ENCODE assay signal across 27 mouse cellular contexts in genomic region chr7:46547642-46548041, GRCm38 (mm10).
DNase-seq lines count a peak whose midpoint lies in the region; ATAC-seq and TF ChIP-seq lines count a peak whose summit lies in the region.
"Had no signal": no experiment of that assay in that cellular context is flagged by ENCODE, and none has a peak within 500 bp of the region (broad histone marks: within the 10 kb centered on the region; RNA-seq: fewer than 3 reads in every experiment).

No protein-coding gene starts in this region.

- peaks cover 29% of the 10 kb centered on the region for H3K4me1 ChIP-seq in lung, embryonic 15.5 days
- no peaks in the 10 kb centered on the region for H3K4me1 ChIP-seq in midbrain, embryonic 11.5 days (ENCODE audit: control insufficient read depth, insufficient read depth, low read length)
- H3K4me1 ChIP-seq in midbrain, embryonic 13.5 days (replicated peaks) = peaks cover 21% of the 10 kb centered on the region
- no peaks in the 10 kb centered on the region for H3K4me1 ChIP-seq in intestine, embryonic 15.5 days (replicated peaks)
- peaks cover 10% of the 10 kb centered on the region; the same call in 1 of the 2 replicates for H3K4me1 ChIP-seq in forebrain, postnatal 0 days (ENCODE audit: insufficient read depth)
- H3K4me1 ChIP-seq: embryonic facial prominence, embryonic 15.5 days had no signal

- H3K9ac ChIP-seq in lung, embryonic 15.5 days = no peak overlapping the region
- H3K9ac ChIP-seq in midbrain, embryonic 11.5 days (ENCODE audit: low read length) = no peak overlapping the region
- no peak overlapping the region for H3K9ac ChIP-seq in midbrain, embryonic 13.5 days (replicated peaks)
- no peak overlapping the region for H3K9ac ChIP-seq in intestine, embryonic 15.5 days
- H3K9ac ChIP-seq in forebrain, postnatal 0 days = no peak overlapping the region
- H3K9ac ChIP-seq: embryonic facial prominence, embryonic 12.5 days; embryonic facial prominence, embryonic 15.5 days; forebrain, embryonic 12.5 days; forebrain, embryonic 15.5 days; heart, embryonic 13.5 days; hindbrain, embryonic 14.5 days had no signal

- H3K27ac ChIP-seq in lung, embryonic 15.5 days = peak overlapping the region; percentile 29; the same call in 1 of the 2 replicates
- no peak overlapping the region for H3K27ac ChIP-seq in midbrain, embryonic 11.5 days (ENCODE audit: low read depth, low read length)
- no peak overlapping the region for H3K27ac ChIP-seq in midbrain, embryonic 13.5 days
- no peak overlapping the region for H3K27ac ChIP-seq in intestine, embryonic 15.5 days
- H3K27ac ChIP-seq in forebrain, postnatal 0 days (ENCODE audit: low read depth, low read length) = no peak overlapping the region
- H3K27ac ChIP-seq: embryonic facial prominence, embryonic 12.5 days; embryonic facial prominence, embryonic 15.5 days; forebrain, embryonic 12.5 days; forebrain, embryonic 15.5 days; heart, adult 2 months; heart, embryonic 10.5 days; heart, embryonic 13.5 days; hindbrain, embryonic 14.5 days; hindbrain, postnatal 0 days had no signal

- TF ChIP-seq CTCF in forebrain, postnatal 0 days (IDR thresholded peaks at IDR 0.05; ENCODE audit: low read depth) = no peak

- H3K4me2 ChIP-seq in lung, embryonic 15.5 days = no peak overlapping the region
- no peak overlapping the region for H3K4me2 ChIP-seq in midbrain, embryonic 11.5 days
- no peak overlapping the region for H3K4me2 ChIP-seq in midbrain, embryonic 13.5 days (replicated peaks)
- H3K4me2 ChIP-seq in intestine, embryonic 15.5 days (replicated peaks) = no peak overlapping the region
- H3K4me2 ChIP-seq in forebrain, postnatal 0 days (ENCODE audit: low read depth) = no peak overlapping the region
- H3K4me2 ChIP-seq: embryonic facial prominence, embryonic 12.5 days; embryonic facial prominence, embryonic 15.5 days; forebrain, embryonic 12.5 days; forebrain, embryonic 15.5 days; heart, embryonic 13.5 days; hindbrain, embryonic 14.5 days had no signal

- no peaks in the 10 kb centered on the region for H3K27me3 ChIP-seq in lung, embryonic 15.5 days
- no peaks in the 10 kb centered on the region for H3K27me3 ChIP-seq in midbrain, embryonic 11.5 days (ENCODE audit: control insufficient read depth, insufficient read depth, low read length)
- H3K27me3 ChIP-seq in midbrain, embryonic 13.5 days = no peaks in the 10 kb centered on the region
- H3K27me3 ChIP-seq in intestine, embryonic 15.5 days (replicated peaks) = no peaks in the 10 kb centered on the region
- H3K27me3 ChIP-seq in forebrain, postnatal 0 days (ENCODE audit: insufficient read depth, low read length) = no peaks in the 10 kb centered on the region
- H3K27me3 ChIP-seq: embryonic facial prominence, embryonic 12.5 days; embryonic facial prominence, embryonic 15.5 days; forebrain, embryonic 12.5 days; forebrain, embryonic 15.5 days; heart, embryonic 13.5 days had no signal

- no peaks in the 10 kb centered on the region for H3K9me3 ChIP-seq in lung, embryonic 15.5 days
- no peaks in the 10 kb centered on the region for H3K9me3 ChIP-seq in midbrain, embryonic 11.5 days (ENCODE audit: control insufficient read depth, low read length)
- no peaks in the 10 kb centered on the region for H3K9me3 ChIP-seq in midbrain, embryonic 13.5 days
- H3K9me3 ChIP-seq in intestine, embryonic 15.5 days = no peaks in the 10 kb centered on the region
- no peaks in the 10 kb centered on the region for H3K9me3 ChIP-seq in forebrain, postnatal 0 days (ENCODE audit: low read length)
- H3K9me3 ChIP-seq: embryonic facial prominence, embryonic 12.5 days; embryonic facial prominence, embryonic 15.5 days; forebrain, embryonic 12.5 days; forebrain, embryonic 15.5 days; heart, embryonic 10.5 days; heart, embryonic 13.5 days had no signal

- H3K36me3 ChIP-seq in lung, embryonic 15.5 days = no peaks in the 10 kb centered on the region
- H3K36me3 ChIP-seq in midbrain, embryonic 11.5 days (ENCODE audit: control insufficient read depth, insufficient read depth, low read length) = no peaks in the 10 kb centered on the region
- no peaks in the 10 kb centered on the region for H3K36me3 ChIP-seq in midbrain, embryonic 13.5 days
- no peaks in the 10 kb centered on the region for H3K36me3 ChIP-seq in intestine, embryonic 15.5 days
- H3K36me3 ChIP-seq in forebrain, postnatal 0 days (ENCODE audit: insufficient read depth) = peaks cover 5% of the 10 kb centered on the region; the same call in 1 of the 2 replicates
- H3K36me3 ChIP-seq: embryonic facial prominence, embryonic 12.5 days; embryonic facial prominence, embryonic 15.5 days; forebrain, embryonic 12.5 days; heart, embryonic 10.5 days; heart, embryonic 13.5 days had no signal

- H3K4me3 ChIP-seq in lung, embryonic 15.5 days = no peak overlapping the region
- no peak overlapping the region for H3K4me3 ChIP-seq in midbrain, embryonic 11.5 days (ENCODE audit: low read depth, low read length)
- H3K4me3 ChIP-seq in midbrain, embryonic 13.5 days (replicated peaks) = no peak overlapping the region
- H3K4me3 ChIP-seq in intestine, embryonic 15.5 days (replicated peaks) = no peak overlapping the region
- no peak overlapping the region for H3K4me3 ChIP-seq in forebrain, postnatal 0 days (ENCODE audit: low read depth, low read length)
- H3K4me3 ChIP-seq: embryonic facial prominence, embryonic 12.5 days; embryonic facial prominence, embryonic 15.5 days; erythroblast, embryonic 14.5 days; forebrain, embryonic 12.5 days; forebrain, embryonic 15.5 days; heart, adult 2 months; heart, embryonic 10.5 days; heart, embryonic 13.5 days had no signal

- no peak for DNase-seq in lung, adult 18-20 months
- peak; percentile 19 for DNase-seq in midbrain, embryonic 11.5 days (ENCODE audit: low spot score, missing footprints)
- DNase-seq in MEL-GATA-1-ER (ENCODE audit: extremely low read depth, low read depth) = peak; percentile 69
- DNase-seq in forebrain, postnatal 0 days = no peak
- DNase-seq: adrenal gland, postnatal 25 days; cerebellum, adult 18-20 months; cerebellum, adult 9-11 months; cerebellum, postnatal 25 days; gastrocnemius, postnatal 10 days; gastrocnemius, postnatal 36 days; heart, adult 2 months; heart, postnatal 14 days; heart, postnatal 4 days had no signal

- ATAC-seq in lung, embryonic 15.5 days (ENCODE audit: borderline replicate concordance, extremely low read depth, low FRiP score, low TSS enrichment) = peak; percentile 21; the same call in 1 of the 2 replicates
- ATAC-seq in midbrain, embryonic 11.5 days (ENCODE audit: low FRiP score) = no peak
- no peak for ATAC-seq in midbrain, embryonic 13.5 days
- no peak for ATAC-seq in intestine, embryonic 15.5 days
- ATAC-seq in forebrain, postnatal 0 days = no peak
- ATAC-seq: forebrain, embryonic 15.5 days; hindbrain, postnatal 0 days; inflammation-experienced regulatory T-cells, adult 6 months; intestine, postnatal 0 days had no signal

- 75% methylated on average over 3 of the region's 3 CpGs for WGBS in lung, embryonic 15.5 days
- WGBS in midbrain, embryonic 11.5 days = 92% methylated on average over 3 of the region's 3 CpGs
- WGBS in midbrain, embryonic 13.5 days = 97% methylated on average over 3 of the region's 3 CpGs
- WGBS in intestine, embryonic 15.5 days = 91% methylated on average over 3 of the region's 3 CpGs
- WGBS in forebrain, postnatal 0 days = 82% methylated on average over 3 of the region's 3 CpGs

Comparison
In these comparisons a context has a peak if more than half of its experiments do, and no peak if none do; other contexts are left out.
1. DNase-seq: peak in midbrain, embryonic 11.5 days (single experiment) and MEL-GATA-1-ER (single experiment); none in lung, adult 18-20 months (0 of 2) and forebrain, postnatal 0 days (single experiment).